Mouse (Mus musculus) myocyte (in vitro differentiated cells): ENCODE measurements around the gene Nfe2l1. TPM values are rescaled to one million over a fixed set of nuclear protein-coding genes. Genes with fewer than 3 reads are reported as not detected.

Source experiments
- H3K27me3 ChIP-seq: one replicate; pipeline ENCODE4 v1.6.1; 2011; ENCODE audit not compliant: control insufficient read depth, insufficient read depth, insufficient read length
- H3K36me3 ChIP-seq: one replicate; pipeline ENCODE4 v1.6.1; 2011; ENCODE audit not compliant: control insufficient read depth, insufficient read depth
- H3K4me2 ChIP-seq: one replicate; pipeline ENCODE4 v1.6.1; 2011; ENCODE audit warnings: low read depth, control low read depth
- H3K4me3 ChIP-seq: one replicate; pipeline ENCODE4 v1.5.1; 2011; ENCODE audit warnings: mild to moderate bottlenecking, control low read depth, moderate library complexity
- H3K79me2 ChIP-seq: one replicate; pipeline ENCODE4 v1.6.1; 2011; ENCODE audit not compliant: control insufficient read depth, insufficient read depth
- H3ac ChIP-seq: one replicate; pipeline ENCODE4 v1.6.1; 2011; ENCODE audit not compliant: control insufficient read depth, insufficient read length
- CEBPB ChIP-seq: IDR thresholded peaks from 2 replicates; pipeline ENCODE4 v1.6.1; 2011; ENCODE audit warnings: mild to moderate bottlenecking, moderate library complexity; ENCODE audit not compliant: poor library complexity, insufficient read depth, severe bottlenecking
- E2F4 ChIP-seq: IDR thresholded peaks from one replicate; pipeline ENCODE4 v1.6.1; 2011; ENCODE audit warnings: mild to moderate bottlenecking, control low read depth, moderate library complexity; ENCODE audit not compliant: insufficient read depth
- MAX ChIP-seq: IDR thresholded peaks from one replicate; pipeline ENCODE4 v1.6.1; 2011; ENCODE audit warnings: low read depth, mild to moderate bottlenecking, control low read depth
- MYOD1 ChIP-seq, 3 experiments: IDR thresholded peaks; one replicate each; pipeline ENCODE4 v1.6.1; 2011; ENCODE audit warnings: control low read depth in 2 of 3, low read depth in 2 of 3, mild to moderate bottlenecking in 2 of 3, moderate library complexity in 1 of 3; ENCODE audit not compliant: insufficient read length in 2 of 3, control insufficient read depth in 1 of 3
- MYOG ChIP-seq, 3 experiments: IDR thresholded peaks; one replicate each; pipeline ENCODE4 v1.6.1; 2011; ENCODE audit warnings: control low read depth in 2 of 3, low read depth in 2 of 3, mild to moderate bottlenecking in 2 of 3; ENCODE audit not compliant: insufficient read length in 2 of 3, control insufficient read depth in 1 of 3, insufficient read depth in 1 of 3
- POLR2A ChIP-seq: IDR thresholded peaks from one replicate; pipeline ENCODE4 v1.6.1; 2011; ENCODE audit warnings: low read depth, mild to moderate bottlenecking, control low read depth, moderate library complexity; ENCODE audit not compliant: insufficient read length
- POLR2AphosphoS2 ChIP-seq: IDR thresholded peaks from one replicate; pipeline ENCODE4 v1.6.1; 2011; ENCODE audit warnings: low read depth, control low read depth; ENCODE audit not compliant: insufficient read length
- REST ChIP-seq: IDR thresholded peaks from one replicate; pipeline ENCODE4 v1.6.1; 2011; ENCODE audit warnings: mild to moderate bottlenecking, control low read depth, moderate library complexity; ENCODE audit not compliant: insufficient read depth, insufficient read length
- SRF ChIP-seq: IDR thresholded peaks from one replicate; pipeline ENCODE4 v1.6.1; 2011; ENCODE audit warnings: low read depth; ENCODE audit not compliant: control insufficient read depth, insufficient read length
- TCF12 ChIP-seq: IDR thresholded peaks from one replicate; pipeline ENCODE4 v1.6.1; 2011; ENCODE audit warnings: mild to moderate bottlenecking, control low read depth; ENCODE audit not compliant: poor library complexity, insufficient read depth, severe bottlenecking
- TCF3 ChIP-seq: IDR thresholded peaks from one replicate; pipeline ENCODE4 v1.6.1; 2011; ENCODE audit warnings: low read depth, control low read depth; ENCODE audit not compliant: insufficient read length
- USF1 ChIP-seq: IDR thresholded peaks from one replicate; pipeline ENCODE4 v1.6.1; 2011; ENCODE audit warnings: low read depth, mild to moderate bottlenecking, control low read depth, moderate library complexity
- polyA plus RNA-seq: library from polyadenylated mRNA; unstranded; fragments of >200 nt; fragmentation: generic; extraction: Trizol; gene quantifications from one replicate; pipeline ENCODE4 v1.2.1, GENCODE M21; 2012; ENCODE audit warnings: missing spikeins

Gene Nfe2l1
- polyA plus RNA-seq, 1 experiment = 518 TPM

DNA sequence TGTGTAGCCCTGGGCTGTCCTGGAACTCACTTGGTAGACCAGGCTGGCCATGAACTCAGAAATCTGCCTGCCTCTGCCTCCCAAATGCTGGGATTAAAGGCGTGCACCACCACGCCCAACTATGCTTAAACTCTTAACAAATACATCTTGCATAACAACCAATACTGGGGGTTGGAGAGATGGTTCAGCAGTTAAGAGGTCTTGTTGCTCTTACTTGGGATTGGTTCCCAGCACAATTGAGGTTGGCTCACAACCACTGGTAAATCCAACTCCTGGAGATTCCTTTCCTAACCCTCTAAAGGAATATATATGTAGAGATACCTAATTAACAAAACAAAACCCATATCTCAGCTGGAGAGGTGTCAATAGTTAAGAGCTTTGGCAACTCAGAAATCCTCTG lies 33.7 kb downstream of the Nfe2l1 start:
- H3K4me3 ChIP-seq = no peak overlapping the region
- no peaks in the 10 kb centered on the region for H3K27me3 ChIP-seq
- peaks cover 12% of the 10 kb centered on the region for H3K36me3 ChIP-seq
- no peak overlapping the region for H3K4me2 ChIP-seq
- peaks cover 98% of the 10 kb centered on the region for H3K79me2 ChIP-seq
- no peak for TF ChIP-seq POLR2A
- no peak for TF ChIP-seq TCF12
- TF ChIP-seq E2F4 = no peak
- TF ChIP-seq CEBPB = no peak
- TF ChIP-seq TCF3 = no peak
- TF ChIP-seq MYOG (IDR thresholded peaks at IDR 0.05; ENCODE audit: control insufficient read depth in 1 of 3, insufficient read depth in 1 of 3, insufficient read length in 2 of 3, low read depth in 2 of 3) = no peak
- TF ChIP-seq USF1 = no peak
- no peak overlapping the region for H3ac ChIP-seq

DNA sequence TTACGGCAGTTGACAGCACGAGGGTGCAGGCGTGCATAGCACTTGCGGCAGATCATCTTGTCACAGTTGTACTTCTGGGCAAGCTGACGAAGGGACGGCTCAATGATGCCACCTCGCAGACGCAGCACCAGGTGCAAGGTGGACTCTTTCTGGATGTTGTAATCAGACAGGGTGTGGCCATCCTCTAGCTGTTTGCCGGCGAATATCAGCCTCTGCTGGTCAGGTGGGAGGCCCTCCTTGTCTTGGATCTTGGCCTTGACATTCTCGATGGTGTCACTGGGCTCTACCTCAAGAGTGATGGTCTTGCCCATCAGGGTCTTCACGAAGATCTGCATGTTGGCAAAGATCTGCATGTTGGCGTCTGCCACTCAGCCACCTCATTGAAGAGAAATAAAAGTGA lies 34.3 kb downstream of the Nfe2l1 start:
- H3K27me3 ChIP-seq = no peaks in the 10 kb centered on the region
- no peak overlapping the region for H3K4me2 ChIP-seq
- peaks cover 98% of the 10 kb centered on the region for H3K79me2 ChIP-seq
- H3ac ChIP-seq = no peak overlapping the region
- no peak overlapping the region for H3K4me3 ChIP-seq
- no peak for TF ChIP-seq SRF
- no peak for TF ChIP-seq MAX
- TF ChIP-seq POLR2AphosphoS2 = no peak
- no peak for TF ChIP-seq TCF12
- TF ChIP-seq CEBPB = no peak
- TF ChIP-seq TCF3 = no peak
- TF ChIP-seq REST = no peak
- peaks cover 6% of the 10 kb centered on the region for H3K36me3 ChIP-seq

DNA sequence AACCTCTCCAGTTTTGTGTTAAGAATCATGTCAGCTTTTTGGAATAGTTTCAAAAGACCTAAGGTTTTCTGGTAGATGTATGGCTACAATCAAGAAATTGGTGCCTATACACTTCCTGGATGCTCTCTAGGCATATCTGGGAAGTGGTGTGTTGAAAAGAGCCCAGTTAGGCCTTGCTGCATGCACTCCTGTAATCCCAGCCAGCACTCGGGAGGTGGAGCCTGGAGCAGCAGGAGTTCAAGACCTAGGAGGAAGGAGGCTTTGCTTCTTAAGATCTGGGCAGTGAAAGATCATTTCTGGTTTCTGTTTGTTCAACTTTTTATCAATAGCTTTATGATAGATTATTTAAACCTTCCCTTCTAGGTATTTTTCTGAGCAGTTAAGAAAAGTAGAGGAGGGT lies 39.1 kb downstream of the Nfe2l1 start:
- no peak overlapping the region for H3ac ChIP-seq
- peak overlapping the region; percentile 80 for H3K4me2 ChIP-seq
- TF ChIP-seq POLR2A = no peak
- H3K79me2 ChIP-seq = peaks cover 64% of the 10 kb centered on the region
- H3K4me3 ChIP-seq = peak overlapping the region; percentile 85
- H3K27me3 ChIP-seq = no peaks in the 10 kb centered on the region
- no peaks in the 10 kb centered on the region for H3K36me3 ChIP-seq

DNA sequence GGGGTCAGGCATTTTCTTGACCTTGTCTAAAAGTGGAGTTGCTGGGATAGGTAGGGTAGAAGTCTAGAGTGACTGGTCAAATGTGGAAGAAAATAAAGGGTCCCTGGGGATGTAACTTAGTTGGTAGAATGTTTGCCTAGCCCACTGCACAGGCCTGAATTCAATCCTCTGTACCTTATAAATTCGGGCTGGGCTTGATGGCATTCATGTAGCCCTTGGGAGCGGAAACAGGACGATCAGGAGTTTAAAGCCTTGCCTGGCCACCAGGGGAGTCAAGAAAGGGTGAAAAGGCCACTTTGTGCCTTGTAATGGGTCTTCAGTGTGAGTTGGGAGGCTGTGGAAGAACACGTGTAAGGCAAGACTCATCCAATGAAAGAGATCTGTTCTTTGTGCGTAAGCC lies 39.8 kb downstream of the Nfe2l1 start:
- H3K36me3 ChIP-seq = no peaks in the 10 kb centered on the region
- no peak for TF ChIP-seq TCF3
- no peak for TF ChIP-seq E2F4
- no peak for TF ChIP-seq SRF
- TF ChIP-seq MAX = no peak
- TF ChIP-seq POLR2A = no peak
- no peak for TF ChIP-seq MYOG (IDR thresholded peaks at IDR 0.05; ENCODE audit: control insufficient read depth in 1 of 3, insufficient read depth in 1 of 3, insufficient read length in 2 of 3, low read depth in 2 of 3)
- no peak for TF ChIP-seq POLR2AphosphoS2
- TF ChIP-seq USF1 = no peak
- TF ChIP-seq MYOD1 (IDR thresholded peaks at IDR 0.05; ENCODE audit: control insufficient read depth in 1 of 3, insufficient read length in 2 of 3, low read depth in 2 of 3) = no peak
- TF ChIP-seq REST = no peak
- TF ChIP-seq CEBPB = no peak
- no peak for TF ChIP-seq TCF12
- peaks cover 57% of the 10 kb centered on the region for H3K79me2 ChIP-seq
- H3ac ChIP-seq = peak overlapping the region; percentile 61
- peak overlapping the region; percentile 80 for H3K4me2 ChIP-seq
- no peaks in the 10 kb centered on the region for H3K27me3 ChIP-seq
- peak overlapping the region; percentile 85 for H3K4me3 ChIP-seq

DNA sequence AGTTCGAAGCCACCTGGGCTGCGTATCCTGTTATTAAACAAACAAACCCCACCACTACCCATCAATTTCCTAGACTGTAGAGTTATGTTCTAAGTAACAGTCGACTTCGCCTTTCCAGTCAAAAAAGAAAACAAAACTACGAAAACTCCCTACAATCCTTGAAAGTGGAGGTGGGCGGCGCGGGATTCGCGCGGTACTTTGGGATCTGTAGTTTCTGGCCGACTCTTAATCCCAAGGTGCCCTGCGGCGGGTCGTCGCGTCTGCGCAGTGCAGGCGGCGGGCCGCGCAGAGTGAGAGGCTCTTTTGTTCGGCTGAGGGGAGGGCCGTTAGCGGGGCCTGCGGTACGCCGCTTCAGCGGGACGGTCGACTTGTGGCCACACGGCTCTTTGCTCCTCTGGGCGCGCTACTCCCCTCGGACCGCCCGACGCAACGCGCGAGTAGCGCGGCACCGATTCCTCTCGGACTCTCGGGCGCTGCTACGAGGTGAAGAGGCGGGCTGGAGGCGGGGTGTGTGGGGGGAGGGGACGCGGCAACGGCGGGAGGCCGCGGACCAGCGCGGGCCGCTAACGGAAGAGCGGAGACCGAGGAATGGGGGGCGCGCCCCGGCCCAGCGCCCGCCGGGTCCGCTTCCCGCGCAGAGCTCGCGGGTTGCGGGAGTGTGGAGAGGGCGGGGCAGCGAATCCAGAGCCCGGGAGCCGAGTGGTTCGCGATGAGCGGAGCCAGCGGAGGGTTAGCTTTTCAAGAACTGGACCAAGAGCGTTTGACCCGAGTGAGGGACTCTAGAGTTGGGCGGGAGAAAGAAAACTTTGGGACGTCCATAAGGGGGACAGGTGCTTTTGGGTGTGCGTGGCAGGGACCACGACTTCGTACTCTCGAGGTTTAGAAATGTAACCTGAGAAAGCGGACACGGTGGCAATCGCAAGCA lies 40.6 kb downstream of the Nfe2l1 start, which contains the start of gene Cbx1:
Gene Cbx1, plus strand, starts transcription at position 257 of the 925 bp plus-strand sequence.
- Histone ChIP-seq H3ac (peak within 1 kb of the TSS; percentile 61), H3K36me3 (no peaks in the 10 kb centered on the region), H3K79me2 (peaks cover 48% of the 10 kb centered on the region), H3K27me3 (no peaks in the 10 kb centered on the region), H3K4me2 (peak within 1 kb of the TSS; percentile 80), H3K4me3 (peak within 1 kb of the TSS; percentile 85)
- TF ChIP-seq E2F4 = peak; percentile 38
- no peak for TF ChIP-seq USF1
- peak; percentile 78 for TF ChIP-seq POLR2A
- TF ChIP-seq POLR2AphosphoS2 = peak; percentile 69
- no peak for TF ChIP-seq TCF3
